Comparison of ENCODE assay signal across 8 mouse cellular contexts in the genomic region with DNA sequence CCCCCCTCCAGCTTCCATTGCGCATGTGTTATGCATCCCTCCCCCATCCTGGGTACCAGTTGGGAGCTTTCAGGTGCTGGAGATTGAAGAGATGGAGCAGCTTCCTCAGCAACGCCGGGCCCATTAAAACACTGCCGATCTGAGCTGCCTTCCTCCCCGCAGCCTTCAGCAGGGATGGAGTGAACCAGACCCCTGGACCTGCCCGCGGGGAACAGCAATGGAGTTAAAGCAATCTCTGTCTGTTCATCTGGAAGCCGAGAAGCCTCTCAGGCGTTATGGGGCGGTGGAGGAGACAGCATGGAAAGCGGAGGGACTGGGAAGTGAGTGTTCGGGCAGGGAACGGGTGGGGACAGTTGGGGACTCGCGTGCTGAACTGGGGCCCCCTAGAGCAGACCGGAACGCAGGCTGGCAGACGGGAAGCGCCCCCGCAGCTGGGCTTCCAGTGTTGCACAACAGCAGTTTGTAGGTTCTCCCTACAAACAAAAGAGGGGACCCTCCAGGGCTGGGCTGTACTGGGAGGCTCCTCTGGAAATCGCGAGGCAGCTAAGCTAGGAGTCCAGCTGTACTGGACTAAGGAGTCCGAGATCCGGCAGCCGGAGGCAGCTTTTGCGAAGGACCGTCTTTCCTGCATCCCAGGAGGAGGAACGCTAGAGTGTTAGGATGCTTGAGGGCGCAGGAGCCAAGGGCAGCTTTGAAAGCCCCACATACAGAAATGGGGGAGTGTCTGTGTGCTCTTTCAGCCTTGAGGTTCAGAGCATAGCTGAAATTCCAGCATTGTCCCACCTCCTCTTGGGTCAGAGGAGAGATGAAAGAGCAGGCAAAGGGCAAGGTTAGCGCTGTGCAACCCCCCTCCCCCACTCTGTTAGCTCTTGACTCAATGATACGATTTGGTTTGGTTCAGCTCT. TPM values are rescaled to one million over a fixed set of nuclear protein-coding genes. Genes with fewer than 3 reads are reported as not detected.
DNase-seq lines count a peak whose midpoint lies in the region; ATAC-seq and TF ChIP-seq lines count a peak whose summit lies in the region.

Gene 2900011O08Rik, plus strand, starts transcription at position 31 of the 905 bp plus-strand sequence.
Gene Ifitm7, minus strand, starts transcription at position 315 of the 905 bp plus-strand sequence.

- peak; percentile 92 for ATAC-seq in forebrain, embryonic 16.5 days
- peak; percentile 82 for ATAC-seq in kidney, embryonic 15.5 days (replicated peaks; ENCODE audit: low FRiP score)
- peak; percentile 37; the same call in 1 of the 2 replicates for ATAC-seq in limb, embryonic 14.5 days (ENCODE audit: low FRiP score, low read depth)
- ATAC-seq in neural tube, embryonic 15.5 days (ENCODE audit: low FRiP score) = peak; percentile 93

- peak within 1 kb of the TSS; percentile 70 for H3K4me2 ChIP-seq in forebrain, embryonic 16.5 days (ENCODE audit: low read length)
- H3K4me2 ChIP-seq in kidney, embryonic 15.5 days = peak within 1 kb of the TSS; percentile 91
- H3K4me2 ChIP-seq in limb, embryonic 14.5 days (replicated peaks; ENCODE audit: low read depth, low read length, severe bottlenecking) = peak within 1 kb of the TSS; percentile 65
- H3K4me2 ChIP-seq in neural tube, embryonic 15.5 days = peak within 1 kb of the TSS; percentile 67

- TF ChIP-seq POLR2A in limb, embryonic 14.5 days (IDR thresholded peaks at IDR 0.05; ENCODE audit: borderline replicate concordance, extremely low read depth, insufficient read depth, insufficient read length) = no peak

- H3K4me1 ChIP-seq in forebrain, embryonic 16.5 days (replicated peaks; ENCODE audit: control insufficient read depth, insufficient read depth, low read length) = peaks cover 16% of the 10 kb centered on the region
- H3K4me1 ChIP-seq in kidney, embryonic 15.5 days = peaks cover 14% of the 10 kb centered on the region
- 0 out of 2 replicates have a peak, but pooled peaks cover 4% of the 10 kb centered on the region for H3K4me1 ChIP-seq in limb, embryonic 14.5 days (ENCODE audit: control insufficient read depth, insufficient read depth, low read length)
- peaks cover 19% of the 10 kb centered on the region for H3K4me1 ChIP-seq in neural tube, embryonic 15.5 days

- H3K27ac ChIP-seq in forebrain, embryonic 16.5 days (ENCODE audit: low read length) = peak within 1 kb of the TSS; percentile 89
- H3K27ac ChIP-seq in kidney, embryonic 15.5 days = no peak within 1 kb of the TSS
- H3K27ac ChIP-seq in limb, embryonic 14.5 days (replicated peaks; ENCODE audit: low read depth, low read length) = no peak within 1 kb of the TSS
- H3K27ac ChIP-seq in neural tube, embryonic 15.5 days (replicated peaks) = peak within 1 kb of the TSS; percentile 94

- H3K9me3 ChIP-seq in forebrain, embryonic 16.5 days (ENCODE audit: control insufficient read depth, low read length) = no peaks in the 10 kb centered on the region
- no peaks in the 10 kb centered on the region for H3K9me3 ChIP-seq in kidney, embryonic 15.5 days (replicated peaks)
- H3K9me3 ChIP-seq in limb, embryonic 14.5 days (ENCODE audit: control insufficient read depth, low read length) = no peaks in the 10 kb centered on the region
- H3K9me3 ChIP-seq in neural tube, embryonic 15.5 days (replicated peaks) = no peaks in the 10 kb centered on the region

- H3K4me3 ChIP-seq in forebrain, embryonic 16.5 days (replicated peaks; ENCODE audit: low read length) = peak within 1 kb of the TSS; percentile 71
- H3K4me3 ChIP-seq in kidney, embryonic 15.5 days (replicated peaks) = peak within 1 kb of the TSS; percentile 49
- peak within 1 kb of the TSS; percentile 42 for H3K4me3 ChIP-seq in limb, embryonic 14.5 days (replicated peaks; ENCODE audit: low read length)
- peak within 1 kb of the TSS; percentile 76 for H3K4me3 ChIP-seq in neural tube, embryonic 15.5 days (replicated peaks)

- no peaks in the 10 kb centered on the region for H3K36me3 ChIP-seq in forebrain, embryonic 16.5 days (ENCODE audit: control insufficient read depth, insufficient read depth)
- no peaks in the 10 kb centered on the region for H3K36me3 ChIP-seq in kidney, embryonic 15.5 days
- no peaks in the 10 kb centered on the region for H3K36me3 ChIP-seq in limb, embryonic 14.5 days (ENCODE audit: control insufficient read depth, insufficient read depth, low read length)
- no peaks in the 10 kb centered on the region for H3K36me3 ChIP-seq in neural tube, embryonic 15.5 days

- WGBS in forebrain, embryonic 16.5 days = under 1% methylated on average over 31 of the region's 31 CpGs
- WGBS in kidney, embryonic 15.5 days = 1% methylated on average over 31 of the region's 31 CpGs
- 1% methylated on average over 30 of the region's 31 CpGs for WGBS in limb, embryonic 14.5 days
- WGBS in neural tube, embryonic 15.5 days = under 1% methylated on average over 31 of the region's 31 CpGs

- H3K27me3 ChIP-seq in forebrain, embryonic 16.5 days (replicated peaks; ENCODE audit: control insufficient read depth, insufficient read depth, low read length) = no peaks in the 10 kb centered on the region
- peaks cover 4% of the 10 kb centered on the region; the same call in 1 of the 2 replicates for H3K27me3 ChIP-seq in kidney, embryonic 15.5 days
- no peaks in the 10 kb centered on the region for H3K27me3 ChIP-seq in limb, embryonic 14.5 days (ENCODE audit: control insufficient read depth, insufficient read depth, low read length)
- no peaks in the 10 kb centered on the region for H3K27me3 ChIP-seq in neural tube, embryonic 15.5 days (replicated peaks)

- peak within 1 kb of the TSS; percentile 74 for H3K9ac ChIP-seq in forebrain, embryonic 16.5 days (replicated peaks; ENCODE audit: low read depth, low read length)
- H3K9ac ChIP-seq in kidney, embryonic 15.5 days = peak within 1 kb of the TSS; percentile 45
- peak within 1 kb of the TSS; percentile 57 for H3K9ac ChIP-seq in limb, embryonic 14.5 days (ENCODE audit: low read depth, low read length, severe bottlenecking)
- peak within 1 kb of the TSS; percentile 84 for H3K9ac ChIP-seq in neural tube, embryonic 15.5 days (replicated peaks)

- DNase-seq in adrenal gland, adult 2 months = peak; percentile 19
- no peak for DNase-seq in adrenal gland, adult 18-20 months (ENCODE audit: low spot score in 2 of 2)
- DNase-seq in cerebellum, adult 11-12 months = peak; percentile 71
- no peak for DNase-seq in limb, embryonic 14.5 days (ENCODE audit: low spot score)
- DNase-seq in spleen, postnatal 10 days (ENCODE audit: low spot score in 2 of 2) = no peak

RNA-seq across cellular contexts. Expression of gene 2900011O08Rik, which starts in this region (rescaled TPM):
- 1 to 10 TPM in 1 of 2 experiments, under 1 TPM in 1; 0.86 to 1.2 TPM for total RNA-seq in adrenal gland, adult 2 months (2021)
- 0.89 and 1.6 TPM in 2 replicates for polyA plus RNA-seq in adrenal gland, adult 2 months (2012; rRNA removed)
- total RNA-seq in adrenal gland, adult 18-20 months (2021) = 1 to 10 TPM; 1.3 TPM
- 138 and 163 TPM in 2 replicates for polyA plus RNA-seq in forebrain, embryonic 16.5 days (2015; fragmentation: Nextera tagmentation; extraction: Ambion mirVana)
- polyA plus RNA-seq in kidney, embryonic 15.5 days (2015; fragmentation: Nextera tagmentation; extraction: Ambion mirVana) = 1.6 and 2.2 TPM in 2 replicates
- polyA plus RNA-seq in limb, embryonic 14.5 days (2012; rRNA removed) = 2.9 and 3.0 TPM in 2 replicates
- polyA plus RNA-seq in limb, embryonic 14.5 days (2014; fragmentation: Nextera tagmentation; extraction: Ambion mirVana) = 2.5 and 3.7 TPM in 2 replicates
- 161 and 186 TPM in 2 replicates for polyA plus RNA-seq in neural tube, embryonic 15.5 days (2015; fragmentation: Nextera tagmentation; extraction: Ambion mirVana)

RNA-seq across cellular contexts. Expression of gene Ifitm7, which starts in this region (rescaled TPM):
- not detected for total RNA-seq in adrenal gland, adult 2 months (2021)
- polyA plus RNA-seq in adrenal gland, adult 2 months (2012; rRNA removed) = not detected in 2 replicates
- not detected for total RNA-seq in adrenal gland, adult 18-20 months (2021)
- 0.41 and 0.56 TPM in 2 replicates for polyA plus RNA-seq in forebrain, embryonic 16.5 days (2015; fragmentation: Nextera tagmentation; extraction: Ambion mirVana)
- 0.08 TPM in 1 of 2 replicates, not detected in the other for polyA plus RNA-seq in kidney, embryonic 15.5 days (2015; fragmentation: Nextera tagmentation; extraction: Ambion mirVana)
- polyA plus RNA-seq in limb, embryonic 14.5 days (2012; rRNA removed) = 0.12 and 0.13 TPM in 2 replicates
- not detected in 2 replicates for polyA plus RNA-seq in limb, embryonic 14.5 days (2014; fragmentation: Nextera tagmentation; extraction: Ambion mirVana)
- 0.66 and 0.74 TPM in 2 replicates for polyA plus RNA-seq in neural tube, embryonic 15.5 days (2015; fragmentation: Nextera tagmentation; extraction: Ambion mirVana)

Comparison
In these comparisons a context has a peak if more than half of its experiments do, and no peak if none do; other contexts are left out.
1. RNA of gene 2900011O08Rik (polyA plus RNA-seq): 161 to 186 TPM in neural tube, embryonic 15.5 days and 138 to 163 TPM in forebrain, embryonic 16.5 days; 2.5 to 3.7 TPM in limb, embryonic 14.5 days, 1.6 to 2.2 TPM in kidney, embryonic 15.5 days and 0.89 to 1.6 TPM in adrenal gland, adult 2 months; every median in the first group is over 10 times any median in the second.
2. DNase-seq: peak in adrenal gland, adult 2 months (single experiment) and cerebellum, adult 11-12 months (single experiment); none in adrenal gland, adult 18-20 months (0 of 2), limb, embryonic 14.5 days (single experiment) and spleen, postnatal 10 days (0 of 2).
3. ATAC-seq: peak in every context shown above with its lines; median percentile 93 in neural tube, embryonic 15.5 days; 92 in forebrain, embryonic 16.5 days; 82 in kidney, embryonic 15.5 days; 37 in limb, embryonic 14.5 days.
4. H3K27ac ChIP-seq: peak in forebrain, embryonic 16.5 days (single experiment) and neural tube, embryonic 15.5 days (single experiment); none in kidney, embryonic 15.5 days (single experiment) and limb, embryonic 14.5 days (single experiment).
5. Peak in every context shown above with its lines, with median percentiles within 50 percentile points of each other: H3K4me2 ChIP-seq, H3K4me3 ChIP-seq and H3K9ac ChIP-seq.